9 mouse cellular contexts compared by ENCODE assay signal in genomic region chr13:33079391-33079790, GRCm38 (mm10). TPM values are rescaled to one million over a fixed set of nuclear protein-coding genes. Genes with fewer than 3 reads are reported as not detected.
DNase-seq lines count a peak whose midpoint lies in the region; ATAC-seq lines count a peak whose summit lies in the region.
"Had no signal": no experiment of that assay in that cellular context is flagged by ENCODE, and none has a peak within 500 bp of the region (broad histone marks: within the 10 kb centered on the region; RNA-seq: fewer than 3 reads in every experiment).

No protein-coding gene starts in this region.

- no peak overlapping the region for H3K9ac ChIP-seq in kidney, embryonic 14.5 days (ENCODE audit: low read depth, low read length)
- H3K9ac ChIP-seq in liver, embryonic 12.5 days: no peak overlapping the region
- no peak overlapping the region for H3K9ac ChIP-seq in stomach, embryonic 14.5 days (replicated peaks; ENCODE audit: low read depth, low read length)

- H3K4me3 ChIP-seq in kidney, embryonic 14.5 days (ENCODE audit: low read length): no peak overlapping the region
- H3K4me3 ChIP-seq in liver, embryonic 12.5 days: no peak overlapping the region
- H3K4me3 ChIP-seq in stomach, embryonic 14.5 days (ENCODE audit: low read depth, low read length): no peak overlapping the region

- DNase-seq in kidney, postnatal 25 days: no peak
- DNase-seq in NIH3T3 (ENCODE audit: low read depth): peak; percentile 37
- DNase-seq in T-cell, adult 2 months (ENCODE audit: low spot score): no peak
- DNase-seq in spleen, adult 18-20 months: no peak

- H3K4me2 ChIP-seq in kidney, embryonic 14.5 days (replicated peaks; ENCODE audit: low read depth, low read length): no peak overlapping the region
- 0 out of 2 replicates have a peak overlapping the region, but pooled peaks have one; percentile 21 for H3K4me2 ChIP-seq in liver, embryonic 12.5 days
- no peak overlapping the region for H3K4me2 ChIP-seq in stomach, embryonic 14.5 days (replicated peaks; ENCODE audit: low read depth, low read length)

- no peaks in the 10 kb centered on the region for H3K4me1 ChIP-seq in kidney, embryonic 14.5 days (ENCODE audit: control insufficient read depth, insufficient read depth, low read length)
- H3K4me1 ChIP-seq in liver, embryonic 12.5 days: no peaks in the 10 kb centered on the region
- no peaks in the 10 kb centered on the region for H3K4me1 ChIP-seq in stomach, embryonic 14.5 days (ENCODE audit: control insufficient read depth, insufficient read depth, low read length)

- no peaks in the 10 kb centered on the region for H3K9me3 ChIP-seq in kidney, embryonic 14.5 days (ENCODE audit: control insufficient read depth, low read length)
- H3K9me3 ChIP-seq in liver, embryonic 12.5 days (replicated peaks): no peaks in the 10 kb centered on the region
- H3K9me3 ChIP-seq in stomach, embryonic 14.5 days (ENCODE audit: control insufficient read depth, low read depth, low read length): no peaks in the 10 kb centered on the region

- 17% methylated on average over 6 of the region's 6 CpGs for WGBS in kidney, embryonic 14.5 days
- WGBS in liver, embryonic 12.5 days (ENCODE audit: insufficient replicate concordance): 11% methylated on average over 6 of the region's 6 CpGs
- WGBS in stomach, embryonic 14.5 days: 24% methylated on average over 6 of the region's 6 CpGs

- H3K27ac ChIP-seq in kidney, embryonic 14.5 days (ENCODE audit: low read depth, low read length): no peak overlapping the region
- no peak overlapping the region for H3K27ac ChIP-seq in liver, embryonic 12.5 days
- H3K27ac ChIP-seq in stomach, embryonic 14.5 days (ENCODE audit: low read length): no peak overlapping the region
- H3K27ac ChIP-seq: macrophage had no signal

- no peaks in the 10 kb centered on the region for H3K36me3 ChIP-seq in kidney, embryonic 14.5 days (ENCODE audit: control insufficient read depth, insufficient read depth, low read length)
- H3K36me3 ChIP-seq in liver, embryonic 12.5 days: no peaks in the 10 kb centered on the region
- no peaks in the 10 kb centered on the region for H3K36me3 ChIP-seq in stomach, embryonic 14.5 days (ENCODE audit: control insufficient read depth, insufficient read depth, low read length)

- ATAC-seq in kidney, embryonic 14.5 days (ENCODE audit: low FRiP score, low TSS enrichment): peak; percentile 62; the same call in 1 of the 2 replicates
- ATAC-seq in erythroid progenitor cell, adult 5-6 weeks (replicated peaks; ENCODE audit: low FRiP score, poor library complexity, severe bottlenecking): peak; percentile 40; the same call in 1 of the 2 replicates
- no peak for ATAC-seq in liver, embryonic 12.5 days
- peak; percentile 31; the same call in 1 of the 2 replicates for ATAC-seq in stomach, embryonic 14.5 days (ENCODE audit: insufficient number of reproducible peaks, insufficient read depth, low FRiP score, low read depth)

- no peaks in the 10 kb centered on the region for H3K27me3 ChIP-seq in kidney, embryonic 14.5 days (ENCODE audit: control insufficient read depth, insufficient read depth, low read length)
- H3K27me3 ChIP-seq in liver, embryonic 12.5 days (replicated peaks): no peaks in the 10 kb centered on the region
- no peaks in the 10 kb centered on the region for H3K27me3 ChIP-seq in stomach, embryonic 14.5 days (ENCODE audit: control insufficient read depth, insufficient read depth, low read length)

RNA-seq across cellular contexts. Expression of gene Serpinb1b, which starts 1.0 kb away (rescaled TPM):
- not detected in 2 replicates for polyA plus RNA-seq in kidney, embryonic 14.5 days (2014; fragmentation: Nextera tagmentation; extraction: Ambion mirVana)
- not detected in 2 replicates for total RNA-seq in erythroid progenitor cell, adult 5-6 weeks (2015; ENCODE audit: low replicate concordance)
- total RNA-seq in erythroid progenitor cell, adult 5-6 weeks (2017; ENCODE audit: low replicate concordance): not detected in 2 replicates
- not detected in 2 replicates for polyA plus RNA-seq in liver, embryonic 12.5 days (2016; fragmentation: Nextera tagmentation; extraction: Ambion mirVana)
- polyA plus RNA-seq in stomach, embryonic 14.5 days (2014; fragmentation: Nextera tagmentation; extraction: Ambion mirVana): 0.69 and 1.1 TPM in 2 replicates

RNA-seq across cellular contexts. Expression of gene Serpinb9b, which starts 52.2 kb away (rescaled TPM):
- polyA plus RNA-seq in kidney, embryonic 14.5 days (2014; fragmentation: Nextera tagmentation; extraction: Ambion mirVana): not detected in 2 replicates
- total RNA-seq in erythroid progenitor cell, adult 5-6 weeks (2015; ENCODE audit: low replicate concordance): not detected in 2 replicates
- not detected in 2 replicates for total RNA-seq in erythroid progenitor cell, adult 5-6 weeks (2017; ENCODE audit: low replicate concordance)
- polyA plus RNA-seq in liver, embryonic 12.5 days (2016; fragmentation: Nextera tagmentation; extraction: Ambion mirVana): not detected in 2 replicates
- not detected in 2 replicates for polyA plus RNA-seq in stomach, embryonic 14.5 days (2014; fragmentation: Nextera tagmentation; extraction: Ambion mirVana)
